Mouse (Mus musculus): ENCODE data around the gene Crls1. TPM values are rescaled to one million over a fixed set of nuclear protein-coding genes. Genes with fewer than 3 reads are reported as not detected.

The Crls1 gene
- polyA plus RNA-seq, 1 experiment: 49.8 TPM

DNA sequence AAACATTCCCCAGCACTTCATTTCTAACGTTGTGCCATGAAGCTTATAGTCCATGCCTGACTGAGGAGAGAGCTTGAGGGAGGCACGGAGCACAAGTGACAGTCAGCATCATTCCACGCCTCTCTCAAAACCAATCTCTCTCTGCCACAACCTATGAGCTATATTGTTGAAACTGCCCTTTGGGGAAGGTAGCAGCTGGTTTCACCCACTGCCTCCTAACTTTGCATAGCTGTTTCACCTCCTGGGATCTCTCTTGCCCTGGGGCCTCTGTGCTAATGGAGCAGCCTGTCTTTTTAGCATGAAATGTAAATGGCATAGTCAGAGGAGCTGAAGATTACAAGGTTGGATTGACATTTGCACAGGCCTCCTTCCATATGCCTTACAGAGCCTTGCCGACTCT is 55.6 kb downstream of the Crls1 start:
- TF ChIP-seq POLR2A (IDR thresholded peaks at IDR 0.05; ENCODE audit: low read depth, low read length) (no peak), CTCF (IDR thresholded peaks at IDR 0.05; ENCODE audit: extremely low read depth, insufficient read length, insufficient replicate concordance, low read depth, low read length) (no peak)
- no peaks in the 10 kb centered on the region for H3K27me3 ChIP-seq (ENCODE audit: control insufficient read depth, insufficient read depth, low read length)
- no peaks in the 10 kb centered on the region for H3K4me1 ChIP-seq (ENCODE audit: control insufficient read depth, insufficient read depth, insufficient read length, low read length)
- 70% methylated on average over 4 of the region's 4 CpGs for WGBS
- H3K4me3 ChIP-seq (ENCODE audit: low read depth, low read length): no peak overlapping the region
- H3K36me3 ChIP-seq (ENCODE audit: control insufficient read depth, insufficient read depth, low read length): peaks cover 24% of the 10 kb centered on the region
- no peak overlapping the region for H3K27ac ChIP-seq (ENCODE audit: insufficient read depth, low read depth, low read length)

DNA sequence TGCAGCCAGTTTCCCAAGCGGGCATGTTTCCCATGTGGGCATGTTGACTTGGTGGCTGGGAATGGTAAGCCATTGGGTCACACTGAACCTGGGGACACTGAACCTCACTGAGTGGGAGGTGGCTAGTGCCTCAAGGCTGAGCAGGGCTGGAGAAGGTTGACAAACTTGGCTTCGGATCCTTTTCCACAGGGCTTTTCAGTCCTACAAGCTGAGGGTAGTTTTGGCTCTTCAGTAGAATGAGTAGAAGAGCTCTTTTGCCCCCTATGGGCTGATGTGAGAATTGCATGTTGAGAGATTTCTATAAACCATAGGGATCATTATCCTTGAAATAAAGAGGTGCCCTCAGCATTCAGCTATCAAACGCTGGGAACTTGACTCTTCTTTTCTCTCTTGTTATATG is 57.0 kb downstream of the Crls1 start:
- Histone ChIP-seq H3K36me3 (ENCODE audit: control insufficient read depth, insufficient read depth, low read length) (peaks cover 27% of the 10 kb centered on the region), H3K27ac (ENCODE audit: insufficient read depth, low read depth, low read length) (no peak overlapping the region), H3K4me3 (ENCODE audit: low read depth, low read length) (no peak overlapping the region), H3K27me3 (ENCODE audit: control insufficient read depth, insufficient read depth, low read length) (no peaks in the 10 kb centered on the region), H3K4me1 (ENCODE audit: control insufficient read depth, insufficient read depth, insufficient read length, low read length) (no peaks in the 10 kb centered on the region)
- peak; percentile 48; the same call in 1 of the 2 replicates for TF ChIP-seq CTCF (IDR thresholded peaks at IDR 0.05; ENCODE audit: extremely low read depth, insufficient read length, insufficient replicate concordance, low read depth, low read length)
- no peak for TF ChIP-seq POLR2A (IDR thresholded peaks at IDR 0.05; ENCODE audit: low read depth, low read length)
- 41% methylated on average over 3 of the region's 3 CpGs for WGBS

DNA sequence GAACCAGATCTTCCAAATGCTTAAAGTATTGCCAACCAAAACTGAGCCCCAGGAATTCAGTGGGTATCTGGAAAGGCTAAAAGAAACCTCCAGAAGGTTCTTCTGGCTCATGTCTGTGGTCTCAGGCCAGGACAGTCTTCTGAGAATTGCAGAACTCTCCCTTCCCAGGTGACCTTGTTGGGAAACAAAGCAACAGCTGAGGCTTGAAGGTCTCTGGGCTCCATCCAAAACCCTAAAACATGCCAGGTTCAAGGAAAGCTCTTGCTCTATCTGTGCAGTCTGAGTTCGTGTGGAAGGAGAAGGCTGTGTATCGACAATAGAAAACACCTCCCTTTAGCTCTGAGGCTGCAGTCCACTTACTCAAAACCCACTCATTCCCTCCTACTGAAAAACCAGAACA is 58.5 kb downstream of the Crls1 start:
- Histone ChIP-seq H3K27ac (ENCODE audit: insufficient read depth, low read depth, low read length) (no peak overlapping the region), H3K4me1 (ENCODE audit: control insufficient read depth, insufficient read depth, insufficient read length, low read length) (no peaks in the 10 kb centered on the region), H3K36me3 (ENCODE audit: control insufficient read depth, insufficient read depth, low read length) (peaks cover 33% of the 10 kb centered on the region), H3K27me3 (ENCODE audit: control insufficient read depth, insufficient read depth, low read length) (no peaks in the 10 kb centered on the region), H3K4me3 (ENCODE audit: low read depth, low read length) (no peak overlapping the region)
- TF ChIP-seq CTCF (IDR thresholded peaks at IDR 0.05; ENCODE audit: extremely low read depth, insufficient read length, insufficient replicate concordance, low read depth, low read length) (no peak), POLR2A (IDR thresholded peaks at IDR 0.05; ENCODE audit: low read depth, low read length) (no peak)
- WGBS: 78% methylated on average over 2 of the region's 2 CpGs

DNA sequence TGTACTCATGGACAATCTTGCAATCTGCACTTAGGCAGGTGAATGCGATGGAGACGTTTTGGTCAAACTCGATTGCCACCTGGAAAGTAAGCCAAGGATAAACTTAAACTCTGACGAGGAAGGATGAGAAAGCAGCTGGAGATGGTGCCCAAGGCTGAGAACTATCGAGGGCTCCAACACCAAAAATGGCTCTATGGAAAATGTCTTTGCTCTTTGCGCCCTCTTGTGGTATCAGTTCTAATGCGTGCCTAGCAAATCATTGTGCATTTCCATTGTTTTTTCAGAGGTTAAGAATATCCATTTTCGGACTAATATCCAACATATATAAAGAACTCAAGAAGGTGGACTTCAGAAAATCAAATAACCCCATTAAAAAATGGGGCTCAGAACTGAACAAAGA is 60.3 kb downstream of the Crls1 start:
- no peaks in the 10 kb centered on the region for H3K4me1 ChIP-seq (ENCODE audit: control insufficient read depth, insufficient read depth, insufficient read length, low read length)
- TF ChIP-seq POLR2A (IDR thresholded peaks at IDR 0.05; ENCODE audit: low read depth, low read length) (no peak), CTCF (IDR thresholded peaks at IDR 0.05; ENCODE audit: extremely low read depth, insufficient read length, insufficient replicate concordance, low read depth, low read length) (no peak; the same call in 1 of the 2 replicates)
- no peak overlapping the region for H3K4me3 ChIP-seq (ENCODE audit: low read depth, low read length)
- no peak overlapping the region for H3K27ac ChIP-seq (ENCODE audit: insufficient read depth, low read depth, low read length)
- peaks cover 47% of the 10 kb centered on the region for H3K36me3 ChIP-seq (ENCODE audit: control insufficient read depth, insufficient read depth, low read length)
- 41% methylated on average over 8 of the region's 8 CpGs for WGBS
- no peaks in the 10 kb centered on the region for H3K27me3 ChIP-seq (ENCODE audit: control insufficient read depth, insufficient read depth, low read length)

DNA sequence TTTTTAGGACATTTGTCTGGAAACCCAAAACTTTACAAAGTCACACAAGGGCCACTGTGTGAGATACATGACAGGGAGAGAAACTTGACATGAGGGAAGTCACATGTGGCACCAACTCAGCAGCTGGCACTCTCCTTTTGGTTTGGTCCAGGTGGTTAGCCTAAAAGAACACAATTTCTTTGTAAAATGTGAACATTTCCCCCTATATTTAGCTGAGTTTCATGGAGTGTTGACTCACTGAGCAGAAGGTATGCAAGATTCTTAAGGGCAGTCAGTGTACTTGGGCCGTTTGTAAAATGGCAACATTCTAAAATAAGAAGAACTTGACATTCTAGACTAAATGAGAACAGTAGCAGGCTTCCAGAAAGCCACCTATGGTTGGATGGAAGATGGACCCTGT is 68.3 kb downstream of the Crls1 start:
- H3K36me3 ChIP-seq (ENCODE audit: control insufficient read depth, insufficient read depth, low read length): peaks cover 62% of the 10 kb centered on the region
- H3K27me3 ChIP-seq (ENCODE audit: control insufficient read depth, insufficient read depth, low read length): no peaks in the 10 kb centered on the region
- H3K4me1 ChIP-seq (ENCODE audit: control insufficient read depth, insufficient read depth, insufficient read length, low read length): no peaks in the 10 kb centered on the region
- H3K27ac ChIP-seq (ENCODE audit: insufficient read depth, low read depth, low read length): no peak overlapping the region
- no peak overlapping the region for H3K4me3 ChIP-seq (ENCODE audit: low read depth, low read length)
- TF ChIP-seq POLR2A (IDR thresholded peaks at IDR 0.05; ENCODE audit: low read depth, low read length) (no peak), CTCF (IDR thresholded peaks at IDR 0.05; ENCODE audit: extremely low read depth, insufficient read length, insufficient replicate concordance, low read depth, low read length) (no peak)
- 70% methylated on average over 1 of the region's 1 CpGs for WGBS

Other genes with a start within 250 kb of the Crls1 start
- gene Shld1, start 159.7 kb upstream of the Crls1 start, polyA plus RNA-seq (2012; rRNA removed): 4.6 and 8.9 TPM in 2 replicates
- gene Chgb, start 65.4 kb upstream of the Crls1 start, polyA plus RNA-seq (2012; rRNA removed): 9.3 and 14.8 TPM in 2 replicates
- gene Trmt6, start 30.6 kb upstream of the Crls1 start, polyA plus RNA-seq (2012; rRNA removed): 0.30 and 1.4 TPM in 2 replicates
- gene Mcm8, start 30.5 kb upstream of the Crls1 start, polyA plus RNA-seq (2012; rRNA removed): 0.23 and 0.51 TPM in 2 replicates
- 0.74 and 4.0 TPM in 2 replicates for gene Lrrn4, start 34.2 kb downstream of the Crls1 start, polyA plus RNA-seq (2012; rRNA removed)
- 11.2 and 19.7 TPM in 2 replicates for gene Fermt1, start 99.2 kb downstream of the Crls1 start, polyA plus RNA-seq (2012; rRNA removed)

All from small intestine, adult 2 months (tissue).